Mouse (Mus musculus): ENCODE data around the gene Cbfa2t2.

GRCm38 (mm10) chr2:154555235-154555634 is 119.0 kb downstream of the Cbfa2t2 start:
- TF ChIP-seq POLR2A (IDR thresholded peaks at IDR 0.05; ENCODE audit: insufficient read length, low read depth) (no peak), TCF12 (IDR thresholded peaks at IDR 0.05; ENCODE audit: insufficient read depth, poor library complexity, severe bottlenecking) (no peak), MYOD1 (IDR thresholded peaks at IDR 0.05; ENCODE audit: control insufficient read depth in 1 of 3, insufficient read length in 2 of 3, low read depth in 2 of 3) (peak in 2 of 3 experiments; percentile 8 to 44), USF1 (IDR thresholded peaks at IDR 0.05; ENCODE audit: low read depth) (no peak), MYOG (IDR thresholded peaks at IDR 0.05; ENCODE audit: control insufficient read depth in 1 of 3, insufficient read depth in 1 of 3, insufficient read length in 2 of 3, low read depth in 2 of 3) (no peak), E2F4 (IDR thresholded peaks at IDR 0.05; ENCODE audit: insufficient read depth) (no peak), POLR2AphosphoS2 (IDR thresholded peaks at IDR 0.05; ENCODE audit: insufficient read length, low read depth) (no peak), MAX (IDR thresholded peaks at IDR 0.05; ENCODE audit: low read depth) (no peak), SRF (IDR thresholded peaks at IDR 0.05; ENCODE audit: control insufficient read depth, insufficient read length, low read depth) (no peak)

All from myocyte (in vitro differentiated cells).